Mouse (Mus musculus) adrenal gland (tissue): Measurements from ENCODE around the gene Nfyc.

Experiments
- intact Hi-C: fragments of 180-260 bp; cut with DNase I; formaldehyde crosslinking; loops from one replicate; pipeline ENCODE4 v1.15.1; 2025

The Nfyc gene

GRCm38 (mm10) chr4:120755801-120756200 is 75.6 kb downstream of the Nfyc start:
- intact Hi-C loops: loop anchor here (2.0 kb wide), 1 partner anchor 75 kb away; no protein-coding TSS in a partner anchor

- intact Hi-C loops: no loop called here
These were observed 76.1 kb downstream of the Nfyc start for GRCm38 (mm10) chr4:120755299-120755698.

GRCm38 (mm10) chr4:120749601-120750000 is 81.8 kb downstream of the Nfyc start:
- intact Hi-C loops: no loop called here

DNA sequence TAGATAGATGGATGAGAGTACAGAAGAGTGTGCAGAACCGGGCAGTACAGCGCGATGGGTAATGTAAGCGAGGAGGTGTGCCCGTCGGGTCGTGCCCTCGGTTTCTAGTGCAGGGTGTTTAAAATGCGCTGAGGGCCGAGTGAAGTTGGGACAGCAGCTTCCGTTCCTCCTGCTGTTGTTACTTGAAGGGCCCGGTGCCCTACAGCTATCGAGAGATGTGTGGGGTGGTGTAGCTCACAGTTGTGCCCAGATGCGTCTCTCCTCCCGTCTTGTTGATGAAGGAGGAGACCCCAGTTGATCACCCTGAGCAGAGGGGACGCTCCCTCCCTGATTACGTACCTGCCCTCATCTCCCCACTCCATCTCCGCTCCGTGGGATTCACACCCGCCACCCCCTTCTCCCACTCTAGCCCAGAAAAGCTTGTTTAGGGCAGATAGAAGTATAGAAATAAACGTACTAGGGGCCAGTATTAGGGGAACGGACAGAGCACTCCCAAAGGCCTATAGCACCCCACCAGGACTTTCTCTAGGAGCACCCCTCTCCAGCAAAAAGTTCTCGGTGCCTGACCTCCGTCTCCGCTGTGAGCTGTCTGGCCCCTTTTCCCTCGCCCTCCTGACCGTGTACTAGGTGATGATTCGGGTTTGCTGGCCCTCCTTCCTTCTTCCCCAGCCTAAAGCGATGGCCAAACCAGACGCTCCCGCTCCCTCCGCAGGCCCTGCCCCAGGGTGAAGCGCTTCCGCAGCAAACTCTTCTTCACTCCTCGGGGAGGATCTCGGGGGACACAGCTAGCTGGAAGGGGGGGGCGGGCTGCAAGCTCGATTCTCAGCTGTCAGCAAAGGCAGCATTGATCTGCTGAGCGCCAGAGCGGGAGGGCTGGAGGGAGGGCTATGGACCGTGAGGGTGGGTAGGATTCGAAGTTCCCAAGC is 83.2 kb downstream of the Nfyc start, which contains the start of gene Kcnq4:
Gene Kcnq4 (minus strand): TSS at position 672 of the 926 bp plus-strand sequence.
- intact Hi-C loops: no loop called here

GRCm38 (mm10) chr4:120747243-120747792 is 84.1 kb downstream of the Nfyc start:
- intact Hi-C loops: no loop called here

DNA sequence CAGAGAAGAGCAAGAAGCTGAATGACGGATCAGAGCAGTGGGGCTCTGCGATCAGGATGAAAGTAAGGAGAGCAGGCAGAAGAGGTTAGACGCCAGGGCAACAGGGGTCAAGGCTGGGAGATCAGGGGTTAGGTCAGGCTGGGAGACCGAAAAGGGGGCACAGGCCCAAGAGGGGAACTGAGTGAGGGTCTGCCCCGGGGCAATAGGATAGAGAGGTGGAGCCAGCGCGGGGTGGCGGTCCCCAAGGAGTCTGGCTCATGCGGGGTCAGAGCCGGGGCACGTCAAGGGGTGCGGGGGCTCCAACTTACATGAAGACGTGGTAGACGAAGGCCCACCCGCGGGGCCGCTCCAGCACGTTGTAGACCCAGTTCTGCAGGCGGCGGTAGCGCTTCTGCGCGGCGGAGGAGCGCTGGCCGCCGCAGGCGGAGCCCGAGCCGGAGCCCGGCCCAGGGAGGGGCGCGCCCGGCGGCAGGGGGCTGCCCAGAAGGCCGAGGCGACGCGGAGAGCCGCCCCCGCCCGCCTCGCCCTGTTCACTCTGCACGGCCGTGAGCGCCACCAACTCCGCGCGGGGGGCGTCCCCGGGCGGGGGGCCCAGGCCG is 84.7 kb downstream of the Nfyc start:
- intact Hi-C loops: no loop called here

DNA sequence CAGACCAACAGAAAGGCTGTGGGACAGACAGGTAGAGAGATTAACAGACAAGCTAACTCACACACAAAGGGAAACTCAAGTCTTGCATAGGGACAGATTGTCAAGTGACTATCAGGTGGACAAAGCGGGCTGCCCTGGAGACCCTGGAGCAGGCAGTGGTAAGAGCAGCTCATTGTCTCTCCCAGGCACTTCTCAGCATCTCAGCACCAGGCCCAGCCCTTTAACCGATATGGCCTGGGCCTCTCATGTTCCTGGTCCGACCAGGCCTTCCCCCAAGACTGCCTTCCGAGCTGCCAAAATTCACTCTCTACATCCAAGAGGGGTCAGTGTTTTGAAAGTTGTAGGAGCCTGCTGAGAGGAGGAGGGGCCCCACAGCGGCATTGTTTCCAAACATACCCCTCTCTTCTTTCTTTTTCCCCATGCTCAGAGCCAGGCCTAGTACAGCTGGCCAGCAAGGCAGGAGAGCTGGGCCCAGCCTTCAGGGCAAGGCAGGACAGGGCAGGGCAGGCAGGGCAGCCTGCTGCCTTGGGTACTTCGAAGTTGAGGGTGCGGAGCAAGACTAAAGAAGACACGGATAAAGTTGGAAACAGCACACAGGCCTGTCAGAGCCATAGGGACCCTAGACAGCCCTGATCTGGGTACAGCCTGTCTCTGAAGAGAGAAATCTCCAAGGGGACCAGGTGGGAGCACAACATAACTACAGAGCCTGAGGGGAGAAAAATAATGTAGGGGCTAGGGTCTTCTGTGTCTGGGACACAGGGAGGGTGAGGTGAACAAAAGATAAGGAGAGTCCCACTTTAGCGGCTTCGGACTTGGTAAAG is 85.4 kb downstream of the Nfyc start:
- intact Hi-C loops: no loop called here

- intact Hi-C loops: no loop called here
These were observed 87.7 kb downstream of the Nfyc start for GRCm38 (mm10) chr4:120743636-120744035.

GRCm38 (mm10) chr4:120741303-120741702 is 90.1 kb downstream of the Nfyc start:
- intact Hi-C loops: no loop called here

GRCm38 (mm10) chr4:120734012-120734622 is 97.3 kb downstream of the Nfyc start:
- intact Hi-C loops: no loop called here

DNA sequence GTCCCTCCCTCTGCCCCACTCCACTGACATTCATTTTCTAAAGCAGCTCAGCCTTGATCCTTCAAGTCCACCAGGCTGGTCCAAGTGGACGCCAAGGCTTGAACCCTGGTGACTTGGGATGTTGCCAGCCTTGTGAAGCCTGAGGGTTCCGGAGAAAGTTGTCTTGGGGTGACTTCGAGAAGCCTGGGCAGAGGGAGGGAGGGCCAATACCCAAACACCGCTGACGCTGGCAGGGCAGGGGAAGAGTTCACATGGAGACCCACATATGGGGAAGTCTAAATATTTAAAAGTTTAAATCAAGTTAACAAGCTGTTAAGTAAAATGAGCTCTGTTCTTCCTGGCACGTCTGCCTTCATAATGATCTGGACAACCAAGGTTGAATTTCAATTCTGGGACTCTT is 98.6 kb downstream of the Nfyc start:
- intact Hi-C loops: no loop called here

DNA sequence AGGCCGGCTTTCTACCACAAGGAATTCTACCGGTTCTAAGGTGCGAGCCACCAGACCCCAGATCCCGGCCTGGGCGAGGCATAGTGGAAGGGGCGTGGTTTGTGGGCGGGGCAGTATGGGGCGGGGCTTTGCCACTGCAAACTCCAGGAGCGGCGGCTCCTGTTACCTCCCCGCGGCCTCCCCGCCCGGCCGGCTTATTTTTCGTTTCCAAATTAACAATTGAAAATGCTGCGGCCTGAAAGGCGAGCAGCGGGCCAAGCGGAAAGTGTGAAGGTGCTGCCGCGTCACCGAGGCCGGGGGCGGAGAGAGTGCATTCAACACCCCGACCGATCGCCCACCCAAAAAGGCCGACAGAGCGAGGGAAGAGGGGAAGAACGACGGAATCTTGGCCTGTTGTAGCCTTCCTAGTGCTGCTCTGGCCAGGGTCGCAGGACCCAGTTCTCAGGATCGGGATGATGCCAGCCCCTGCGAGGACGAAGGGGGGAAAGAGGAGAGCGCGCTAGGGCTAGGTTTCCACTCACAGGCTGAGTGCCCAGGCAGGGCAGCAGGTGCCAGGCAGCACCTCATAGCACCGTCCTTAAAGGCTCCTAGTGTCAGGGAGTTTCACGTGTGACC is 100.2 kb downstream of the Nfyc start:
- intact Hi-C loops: no loop called here

DNA sequence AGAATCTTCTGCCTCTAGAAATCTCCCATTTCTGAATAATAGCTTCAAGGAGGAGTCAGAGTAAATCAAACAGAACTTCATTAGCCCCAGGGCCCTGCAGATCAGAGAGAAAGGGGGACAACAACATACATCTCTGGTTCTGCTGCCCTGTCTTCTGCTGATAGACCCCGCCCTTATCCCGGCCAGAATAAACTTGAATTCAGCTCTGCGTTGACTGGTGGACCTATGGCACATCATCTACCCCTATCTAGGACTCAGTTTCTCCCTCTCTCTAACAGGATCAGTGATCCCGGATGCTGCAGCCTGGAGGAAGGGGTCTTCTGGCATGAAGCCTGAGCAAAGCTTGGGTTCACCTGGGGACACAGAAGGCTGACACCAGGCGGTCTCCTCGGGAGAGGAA is 100.8 kb downstream of the Nfyc start:
- intact Hi-C loops: no loop called here

- intact Hi-C loops: no loop called here
These were observed 101.2 kb downstream of the Nfyc start for GRCm38 (mm10) chr4:120730146-120730545.

GRCm38 (mm10) chr4:120729441-120729840 is 101.9 kb downstream of the Nfyc start:
- intact Hi-C loops: no loop called here

DNA sequence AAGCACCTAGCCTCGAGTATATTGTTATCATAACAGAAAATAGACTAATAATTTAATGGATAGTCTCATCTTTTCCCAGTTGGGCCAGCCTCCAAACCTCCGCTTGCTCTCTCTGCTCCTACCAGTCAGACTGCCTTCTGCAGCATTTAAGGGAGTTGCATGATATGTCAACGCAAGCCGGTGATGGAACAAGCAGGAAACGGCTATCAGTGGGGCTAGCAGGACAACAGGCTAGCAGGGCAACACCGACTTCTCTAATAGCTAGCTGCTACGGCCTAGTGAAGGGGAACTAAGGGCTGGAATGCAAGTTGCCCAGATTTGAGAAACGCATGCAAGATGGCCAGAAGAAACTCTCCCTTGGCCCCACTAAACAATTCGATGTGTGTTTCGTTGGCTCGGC is 103.5 kb downstream of the Nfyc start:
- intact Hi-C loops: no loop called here

DNA sequence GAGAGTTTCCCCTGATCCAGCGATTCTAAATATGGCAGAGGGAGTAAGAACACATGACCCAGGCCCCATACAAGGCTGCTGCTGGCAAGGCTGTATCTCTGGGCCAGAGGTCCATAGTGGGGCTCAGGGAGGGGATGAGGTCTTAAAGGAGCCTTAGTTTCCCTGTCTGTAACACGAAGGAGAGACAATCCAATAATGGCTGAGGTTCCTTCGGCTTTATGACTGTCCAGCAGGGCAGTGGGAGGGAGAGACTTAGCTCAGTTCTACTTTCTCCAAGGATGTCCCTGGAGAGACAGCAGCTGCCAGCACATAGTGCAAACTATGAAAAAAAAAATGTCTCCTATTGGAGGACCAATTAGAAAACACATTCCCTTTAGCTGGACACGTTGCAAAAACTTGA is 105.2 kb downstream of the Nfyc start:
- intact Hi-C loops: no loop called here

GRCm38 (mm10) chr4:120725516-120726090 is 105.8 kb downstream of the Nfyc start:
- intact Hi-C loops: no loop called here

DNA sequence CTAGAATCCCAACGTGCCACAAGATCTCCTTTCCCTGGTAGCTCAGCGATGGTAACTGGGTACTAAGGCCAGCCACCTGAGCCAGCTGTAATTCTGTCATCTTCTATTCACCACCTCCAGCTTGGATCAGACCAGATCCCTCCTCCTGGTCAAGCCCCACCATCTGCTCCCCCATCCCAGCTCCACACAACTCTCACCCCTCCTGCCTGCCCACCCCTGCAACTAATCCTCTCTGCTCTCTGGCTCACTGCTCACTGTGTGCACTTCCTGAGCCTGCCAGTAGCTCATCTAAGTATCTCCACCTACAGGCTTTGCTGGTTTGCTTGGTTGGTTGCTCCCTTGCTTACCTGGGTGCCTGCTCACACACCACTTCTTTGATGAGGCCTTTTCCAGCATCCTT is 109.8 kb downstream of the Nfyc start:
- intact Hi-C loops: no loop called here

DNA sequence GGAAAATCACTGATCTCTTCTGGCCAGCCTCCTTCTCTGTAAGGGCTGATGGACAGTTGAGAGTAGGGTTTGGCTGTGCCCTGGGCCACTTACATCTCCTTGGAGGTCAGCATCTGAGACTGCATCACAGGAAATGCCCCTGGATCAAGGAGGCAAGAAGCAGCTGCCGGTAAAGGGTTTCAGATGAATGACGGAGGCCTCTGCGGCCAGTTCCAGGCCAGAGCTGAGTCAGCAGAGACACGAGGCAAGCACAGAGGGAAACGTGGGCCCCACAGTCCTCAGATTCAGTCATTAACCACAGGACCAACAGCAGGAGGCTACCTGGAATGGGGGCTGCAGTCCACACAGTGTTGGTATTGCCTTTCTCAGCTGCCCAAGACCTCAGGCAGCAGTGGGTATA is 112.2 kb downstream of the Nfyc start:
- intact Hi-C loops: no loop called here
